Mouse (Mus musculus) telencephalon, adult 2 months (tissue): ENCODE results near the gene Mtch2.
A peak's percentile ranks its signal among the peaks of the same experiment; 100 is the strongest.
"Not testable (repeated sequence)": the region's sequence is repeated elsewhere in the genome, so short reads cannot be mapped to it uniquely, and the experiment has no call there.

Experiments used
- DNase-seq: peaks from one replicate; pipeline ENCODE4 v3.0.0-alpha.2; 2011; ENCODE audit warnings: low read depth, low spot score

The Mtch2 gene

DNA sequence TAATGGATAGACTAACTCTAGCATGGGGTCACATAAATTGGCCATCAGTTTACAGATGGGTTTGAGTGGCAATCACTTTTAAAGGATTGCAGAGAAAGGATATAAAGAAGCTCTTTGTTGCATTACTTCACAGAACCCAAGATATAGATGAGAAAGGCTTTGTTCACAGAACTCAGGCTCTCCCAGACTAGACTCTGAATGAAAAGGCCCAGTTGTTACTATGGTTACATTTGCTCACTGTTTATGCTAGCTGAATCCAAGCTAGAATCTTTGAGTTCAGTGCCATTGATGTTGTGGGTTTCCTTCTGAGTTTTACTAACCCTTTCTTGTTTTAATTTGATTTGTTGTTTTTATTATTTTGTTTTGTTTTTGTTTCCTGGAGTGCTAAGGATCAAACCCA, 17.2 kb downstream of the Mtch2 start:
- no peak for DNase-seq

GRCm38 (mm10) chr2:90866524-90866923, 19.6 kb downstream of the Mtch2 start:
- DNase-seq = peak; percentile 78

DNA sequence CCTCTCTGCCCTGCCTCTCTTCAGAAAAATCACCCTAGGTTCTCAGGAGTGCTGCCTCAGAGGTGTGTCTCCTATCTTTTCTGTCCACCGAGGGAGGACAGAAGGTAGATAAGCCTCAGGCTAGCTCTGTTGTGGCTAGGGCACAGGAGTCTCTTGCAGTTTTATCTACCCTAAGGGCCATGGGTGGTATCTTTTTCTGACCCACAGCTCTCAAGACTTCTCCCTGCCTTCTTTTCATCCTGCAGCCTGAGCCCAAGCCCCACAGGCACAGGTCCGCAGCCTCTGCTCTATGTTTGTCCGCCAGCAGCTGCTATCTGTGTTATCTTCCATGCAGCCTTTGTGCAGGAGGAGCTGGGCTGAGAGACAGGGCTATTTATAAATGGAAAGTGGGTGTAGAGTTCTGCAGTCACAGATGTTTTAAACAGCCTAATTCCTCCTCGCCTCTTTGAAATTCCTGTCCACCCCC, 23.2 kb downstream of the Mtch2 start:
- peak; percentile 94 for DNase-seq

- DNase-seq = peak; percentile 80
Observed at GRCm38 (mm10) chr2:90871180-90871961, 24.4 kb downstream of the Mtch2 start.

GRCm38 (mm10) chr2:90874025-90874424, 27.1 kb downstream of the Mtch2 start:
- no peak for DNase-seq

- no peak for DNase-seq
Observed at GRCm38 (mm10) chr2:90875239-90875638, 28.3 kb downstream of the Mtch2 start.

DNA sequence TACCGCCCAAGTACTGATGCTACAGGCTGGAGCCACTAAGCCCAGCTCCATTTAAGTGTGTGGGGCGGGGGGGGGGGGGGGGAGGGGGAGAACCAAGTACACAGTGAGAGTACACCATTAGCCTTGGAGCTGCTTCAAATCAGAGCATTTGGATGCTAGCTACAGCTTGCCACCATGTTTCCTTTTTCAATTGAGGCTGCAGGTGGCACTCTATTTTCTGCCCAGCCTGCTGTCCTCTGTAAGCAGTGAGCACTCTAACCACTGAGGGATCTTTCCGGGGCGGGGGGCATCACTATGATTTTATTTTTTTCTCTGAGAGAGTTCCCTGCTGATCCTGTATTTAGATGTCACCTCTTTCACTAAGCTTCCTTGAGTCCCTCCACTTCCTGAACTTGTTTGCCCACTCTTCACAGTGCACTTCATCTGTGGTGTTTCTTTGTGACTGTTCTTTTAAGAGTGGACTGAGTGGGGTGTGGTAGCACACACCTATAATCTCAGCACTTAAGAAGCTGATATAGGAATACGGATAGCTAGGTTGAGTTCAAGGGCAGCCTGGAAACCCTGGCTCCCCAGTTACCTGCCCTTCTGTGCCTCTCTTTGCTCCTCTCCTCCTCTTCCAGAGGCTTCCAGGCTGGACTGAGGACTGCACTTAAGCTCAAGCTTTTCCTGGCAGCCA, 30.8 kb downstream of the Mtch2 start:
- DNase-seq = no peak

- no peak for DNase-seq
Observed at GRCm38 (mm10) chr2:90879419-90879818, 32.5 kb downstream of the Mtch2 start.

DNA sequence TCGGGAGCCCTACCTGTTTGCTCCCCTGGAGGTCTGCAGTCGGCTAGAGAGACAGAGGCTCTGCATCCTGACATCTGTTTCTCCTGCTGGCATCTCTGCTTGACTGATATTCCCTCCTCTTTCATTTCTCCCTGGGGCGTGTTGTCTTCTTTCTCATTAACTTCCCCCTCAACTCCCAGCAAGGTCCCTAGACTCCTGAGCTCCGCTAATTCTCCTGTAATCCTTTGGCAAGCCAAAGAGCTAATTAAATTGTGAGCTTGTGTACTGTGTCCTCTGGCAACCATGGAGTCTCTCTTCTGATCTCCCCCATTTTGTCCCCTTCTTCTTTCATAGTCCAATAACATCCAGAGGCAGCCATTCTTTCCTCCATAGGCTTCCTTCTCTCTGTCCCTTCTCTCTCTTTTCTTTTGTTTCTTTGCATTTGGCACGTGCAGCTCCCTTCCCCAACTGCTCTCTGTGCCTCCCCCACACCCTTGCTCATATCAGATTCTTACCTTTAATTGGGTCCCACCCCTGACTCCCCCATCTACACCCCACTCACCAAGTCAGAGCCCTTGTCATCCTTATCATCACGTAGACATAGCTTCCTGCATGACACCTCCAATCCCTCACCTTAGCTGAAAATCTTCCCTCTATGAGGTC, 33.3 kb downstream of the Mtch2 start:
- no peak for DNase-seq

GRCm38 (mm10) chr2:90881824-90882223, 34.9 kb downstream of the Mtch2 start:
- DNase-seq = no peak

- no peak for DNase-seq
Observed at GRCm38 (mm10) chr2:90885218-90886041, 38.5 kb downstream of the Mtch2 start, which contains the start of gene C1qtnf4. TSS of gene C1qtnf4 (plus strand) at chr2:90885860.

- no peak for DNase-seq
Observed at GRCm38 (mm10) chr2:90886436-90886835, 39.5 kb downstream of the Mtch2 start.

- DNase-seq = no peak
Observed at GRCm38 (mm10) chr2:90887627-90888026, 40.7 kb downstream of the Mtch2 start.

DNA sequence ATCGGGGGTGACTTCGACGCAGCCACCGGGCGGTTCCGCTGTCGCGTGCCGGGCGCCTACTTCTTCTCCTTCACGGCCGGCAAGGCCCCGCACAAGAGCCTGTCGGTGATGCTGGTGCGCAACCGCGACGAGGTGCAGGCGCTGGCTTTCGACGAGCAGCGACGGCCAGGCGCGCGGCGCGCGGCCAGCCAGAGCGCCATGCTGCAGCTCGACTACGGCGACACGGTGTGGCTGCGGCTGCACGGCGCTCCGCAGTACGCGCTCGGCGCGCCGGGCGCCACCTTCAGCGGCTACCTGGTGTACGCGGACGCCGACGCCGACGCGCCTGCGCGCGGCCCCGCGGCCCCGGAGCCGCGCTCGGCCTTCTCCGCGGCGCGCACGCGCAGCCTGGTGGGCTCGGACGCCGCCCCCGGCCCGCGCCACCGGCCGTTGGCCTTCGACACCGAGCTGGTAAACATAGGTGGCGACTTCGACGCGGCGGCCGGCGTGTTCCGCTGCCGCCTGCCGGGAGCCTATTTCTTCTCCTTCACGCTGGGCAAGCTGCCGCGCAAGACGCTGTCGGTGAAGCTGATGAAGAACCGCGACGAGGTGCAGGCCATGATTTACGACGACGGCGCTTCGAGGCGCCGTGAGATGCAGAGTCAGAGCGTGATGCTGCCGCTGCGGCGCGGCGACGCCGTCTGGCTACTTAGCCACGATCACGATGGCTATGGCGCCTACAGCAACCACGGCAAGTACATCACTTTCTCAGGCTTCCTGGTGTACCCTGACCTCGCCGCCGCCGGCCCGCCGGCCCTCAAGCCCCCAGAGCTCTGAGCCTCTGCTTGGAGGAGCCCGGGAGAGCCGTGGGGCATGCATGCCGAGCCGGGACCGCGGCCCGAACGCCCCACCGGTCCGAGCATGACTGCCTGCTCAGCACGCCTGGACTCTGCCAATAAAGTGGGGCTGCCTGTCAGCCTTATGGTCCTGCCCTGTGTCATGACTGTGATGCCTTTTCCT, 42.9 kb downstream of the Mtch2 start:
- no peak for DNase-seq

DNA sequence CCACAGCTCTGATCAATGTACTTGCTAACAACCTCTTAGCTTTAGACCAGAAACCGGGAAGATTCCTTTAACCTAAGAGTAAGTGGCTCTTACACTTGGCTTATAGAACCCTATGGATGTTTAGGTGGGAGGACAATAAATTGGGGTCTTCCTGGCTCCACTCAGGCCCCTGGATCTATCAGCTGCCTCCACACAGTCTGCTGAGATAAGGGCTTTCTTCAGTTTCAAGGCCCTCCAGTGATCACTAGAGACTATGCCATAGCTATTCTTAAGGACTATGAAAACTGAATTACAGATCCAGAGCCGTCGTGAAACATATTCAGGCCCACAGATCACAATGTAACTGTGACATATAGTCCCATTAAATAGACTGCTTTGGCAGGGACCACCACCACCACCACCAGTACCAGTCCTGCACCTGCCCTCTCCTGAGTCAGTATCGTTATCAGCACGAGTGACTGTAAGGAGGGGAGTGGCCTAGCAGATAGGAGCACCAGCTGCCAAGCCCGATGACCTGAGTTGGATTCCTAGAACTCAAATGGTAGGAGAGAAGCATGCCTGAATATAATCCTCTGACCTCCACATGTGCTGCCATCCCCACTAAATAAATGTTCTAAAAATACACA, 46.8 kb downstream of the Mtch2 start:
- DNase-seq = no peak

DNA sequence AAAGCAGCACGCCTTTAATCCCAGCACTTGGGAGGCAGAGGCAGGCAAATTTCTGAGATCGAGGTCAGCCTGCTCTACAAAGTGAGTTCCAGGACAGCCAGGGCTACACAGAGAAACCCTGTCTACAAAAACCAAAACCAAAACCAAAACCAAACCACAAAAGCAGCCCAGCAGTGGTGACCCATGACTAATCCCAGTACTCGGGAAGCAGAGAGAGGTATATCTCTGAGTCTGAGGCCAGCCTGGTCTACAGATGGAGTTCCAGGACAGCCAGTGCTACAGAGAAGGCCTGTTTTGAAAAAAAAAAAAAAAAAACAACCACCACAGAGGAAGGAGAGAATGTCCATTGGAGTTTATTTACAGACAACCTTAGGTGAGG, 47.3 kb downstream of the Mtch2 start:
- not testable (repeated sequence) for DNase-seq

DNA sequence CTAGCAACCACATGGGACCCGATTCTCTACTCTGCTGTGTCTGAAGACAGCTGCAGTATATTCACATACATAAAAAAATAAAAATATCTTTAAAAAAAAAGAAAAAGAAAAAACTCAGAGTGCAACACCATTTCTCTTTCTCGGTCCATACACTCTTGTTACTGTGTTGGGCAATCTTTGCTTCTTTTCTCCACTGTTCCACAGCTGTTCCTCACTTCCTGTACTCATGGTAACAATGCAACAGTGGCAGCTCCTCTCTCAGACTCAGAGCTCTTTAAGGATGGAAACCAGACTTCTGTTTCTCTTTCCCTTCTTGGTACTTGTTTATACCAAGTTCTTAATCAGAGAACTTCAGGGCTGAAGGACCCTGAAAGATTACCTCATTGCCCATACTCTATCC, 56.4 kb downstream of the Mtch2 start:
- DNase-seq = no peak

- DNase-seq = peak; percentile 86
Observed at GRCm38 (mm10) chr2:90904076-90904855, 57.3 kb downstream of the Mtch2 start, which contains the start of the genes Kbtbd4 and Ndufs3. TSS of gene Kbtbd4 (plus strand) at chr2:90904740. TSS of gene Ndufs3 (minus strand) at chr2:90904827.

- no peak for DNase-seq
Observed at GRCm38 (mm10) chr2:90904856-90905224, 57.9 kb downstream of the Mtch2 start.
